Mouse (Mus musculus): ENCODE measurements at regions not wholly inside any gene's neighbourhood (a gene's known extent, or its start where the extent isn't known, plus 50 kb on each side); places are given as distances from the start of the nearest gene placed in this dataset.
"Not testable (repeated sequence)": the region's sequence is repeated elsewhere in the genome, so short reads cannot be mapped to it uniquely, and the experiment has no call there.

GRCm38 (mm10) chr10:111598650-111599049, 92.6 kb downstream of the Phlda1 start:
- WGBS, result 78% methylated on average over 5 of the region's 5 CpGs
- no peak for DNase-seq (ENCODE audit: low spot score)
- Histone ChIP-seq H3K9me3 (ENCODE audit: control insufficient read depth, low read length) (no peaks in the 10 kb centered on the region), H3K27ac (replicated peaks; ENCODE audit: low read depth, low read length) (no peak overlapping the region), H3K4me1 (ENCODE audit: control insufficient read depth, insufficient read depth, low read length) (peaks cover 25% of the 10 kb centered on the region), H3K4me2 (ENCODE audit: low read depth, low read length) (no peak overlapping the region), H3K9ac (ENCODE audit: low read depth, low read length) (no peak overlapping the region), H3K4me3 (ENCODE audit: low read depth, low read length) (no peak overlapping the region), H3K36me3 (ENCODE audit: control insufficient read depth, insufficient read depth, low read length) (no peaks in the 10 kb centered on the region), H3K27me3 (replicated peaks; ENCODE audit: control insufficient read depth, insufficient read depth, low read length) (no peaks in the 10 kb centered on the region)
- ATAC-seq (ENCODE audit: low read depth), result no peak

- no peaks in the 10 kb centered on the region for H3K27me3 ChIP-seq (replicated peaks; ENCODE audit: control insufficient read depth, insufficient read depth, low read length)
- H3K9me3 ChIP-seq (ENCODE audit: control insufficient read depth, low read length), result no peaks in the 10 kb centered on the region
- peaks cover 25% of the 10 kb centered on the region for H3K4me1 ChIP-seq (ENCODE audit: control insufficient read depth, insufficient read depth, low read length)
- 58% methylated on average over 10 of the region's 10 CpGs for WGBS
- no peak overlapping the region for H3K4me3 ChIP-seq (ENCODE audit: low read depth, low read length)
- H3K36me3 ChIP-seq (ENCODE audit: control insufficient read depth, insufficient read depth, low read length), result no peaks in the 10 kb centered on the region
- DNase-seq (ENCODE audit: low spot score) (peak; percentile 72), ATAC-seq (ENCODE audit: low read depth) (peak; percentile 22; the same call in 1 of the 2 replicates)
- H3K9ac ChIP-seq (ENCODE audit: low read depth, low read length), result no peak overlapping the region
- 0 out of 2 replicates have a peak overlapping the region, but pooled peaks have one; percentile 5 for H3K4me2 ChIP-seq (ENCODE audit: low read depth, low read length)
- H3K27ac ChIP-seq (replicated peaks; ENCODE audit: low read depth, low read length), result peak overlapping the region; percentile 75
Measured at GRCm38 (mm10) chr10:111599297-111600250, 93.5 kb downstream of the Phlda1 start.

- H3K4me2 ChIP-seq (ENCODE audit: low read depth, low read length), result peak overlapping the region; percentile 5; the same call in 1 of the 2 replicates
- WGBS, result 25% methylated on average over 2 of the region's 2 CpGs
Measured at GRCm38 (mm10) chr10:111600251-111600620, 94.2 kb downstream of the Phlda1 start.

DNA sequence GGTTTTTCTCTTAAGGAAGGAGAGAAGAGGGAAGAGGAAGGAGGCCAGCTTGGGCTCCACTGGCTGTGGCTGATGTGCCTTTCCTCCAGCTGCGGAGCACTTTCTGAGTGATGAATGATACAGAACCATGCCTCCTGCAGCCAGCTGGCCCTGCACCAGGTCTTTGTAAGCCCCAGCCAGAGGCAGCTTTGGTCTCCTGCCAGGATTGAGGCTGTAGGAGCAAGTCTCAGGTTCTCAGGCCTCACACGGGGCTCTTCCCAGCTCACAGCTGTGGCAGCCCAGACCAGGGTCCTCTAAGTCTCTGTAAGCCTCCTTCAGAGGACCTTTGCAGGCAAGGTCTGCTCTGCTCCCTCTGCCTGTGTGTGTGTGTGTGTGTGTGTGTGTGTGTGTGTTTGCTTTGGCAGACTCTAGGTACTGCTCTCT, 94.6 kb downstream of the Phlda1 start:
- peak; percentile 98 for ATAC-seq (ENCODE audit: low read depth)
- Histone ChIP-seq H3K27ac (replicated peaks; ENCODE audit: low read depth, low read length) (peak overlapping the region; percentile 75), H3K27me3 (replicated peaks; ENCODE audit: control insufficient read depth, insufficient read depth, low read length) (no peaks in the 10 kb centered on the region), H3K4me1 (ENCODE audit: control insufficient read depth, insufficient read depth, low read length) (peaks cover 25% of the 10 kb centered on the region), H3K4me2 (ENCODE audit: low read depth, low read length) (peak overlapping the region; percentile 5; the same call in 1 of the 2 replicates), H3K4me3 (ENCODE audit: low read depth, low read length) (no peak overlapping the region), H3K36me3 (ENCODE audit: control insufficient read depth, insufficient read depth, low read length) (no peaks in the 10 kb centered on the region), H3K9me3 (ENCODE audit: control insufficient read depth, low read length) (no peaks in the 10 kb centered on the region), H3K9ac (ENCODE audit: low read depth, low read length) (no peak overlapping the region)
- DNase-seq (ENCODE audit: low spot score), result peak; percentile 98
- WGBS, result 5% methylated on average over 2 of the region's 2 CpGs

More at GRCm38 (mm10) chr10:111600251-111600620, 94.2 kb downstream of the Phlda1 start:
- peaks cover 25% of the 10 kb centered on the region for H3K4me1 ChIP-seq (ENCODE audit: control insufficient read depth, insufficient read depth, low read length)
- peak; percentile 5; the same call in 1 of the 2 replicates for ATAC-seq (ENCODE audit: low read depth)
- H3K36me3 ChIP-seq (ENCODE audit: control insufficient read depth, insufficient read depth, low read length), result no peaks in the 10 kb centered on the region
- H3K27me3 ChIP-seq (replicated peaks; ENCODE audit: control insufficient read depth, insufficient read depth, low read length), result no peaks in the 10 kb centered on the region
- no peak overlapping the region for H3K4me3 ChIP-seq (ENCODE audit: low read depth, low read length)
- H3K27ac ChIP-seq (replicated peaks; ENCODE audit: low read depth, low read length), result peak overlapping the region; percentile 75
- H3K9ac ChIP-seq (ENCODE audit: low read depth, low read length), result 0 out of 2 replicates have a peak overlapping the region, but pooled peaks have one; percentile 14
- no peaks in the 10 kb centered on the region for H3K9me3 ChIP-seq (ENCODE audit: control insufficient read depth, low read length)
- no peak for DNase-seq (ENCODE audit: low spot score)

DNA sequence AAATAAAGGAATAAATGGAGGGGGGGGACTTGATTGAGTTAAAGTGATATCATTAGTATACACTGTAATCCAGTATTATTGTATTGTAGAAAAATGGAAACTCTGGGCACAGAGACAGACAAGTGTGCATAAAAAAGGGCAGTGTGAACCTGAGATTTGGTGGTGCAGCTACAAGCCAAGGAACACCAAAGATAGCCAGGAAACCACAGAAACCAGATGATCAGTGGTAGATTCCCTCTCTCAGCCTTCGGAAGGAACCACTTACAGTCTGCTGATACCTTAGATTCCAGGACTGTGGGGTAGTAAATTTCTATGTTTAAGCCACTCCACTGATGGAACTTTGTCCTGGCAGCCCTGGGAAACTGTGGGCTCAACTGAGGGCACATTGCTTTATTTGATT, 97.1 kb downstream of the Phlda1 start:
- no peaks in the 10 kb centered on the region for H3K36me3 ChIP-seq (ENCODE audit: control insufficient read depth, insufficient read depth, low read length)
- DNase-seq (ENCODE audit: low spot score) (no peak), ATAC-seq (ENCODE audit: low read depth) (no peak)
- no peak overlapping the region for H3K4me2 ChIP-seq (ENCODE audit: low read depth, low read length)
- peaks cover 25% of the 10 kb centered on the region for H3K4me1 ChIP-seq (ENCODE audit: control insufficient read depth, insufficient read depth, low read length)
- H3K27me3 ChIP-seq (replicated peaks; ENCODE audit: control insufficient read depth, insufficient read depth, low read length), result no peaks in the 10 kb centered on the region
- H3K9me3 ChIP-seq (ENCODE audit: control insufficient read depth, low read length), result no peaks in the 10 kb centered on the region
- H3K4me3 ChIP-seq (ENCODE audit: low read depth, low read length), result no peak overlapping the region
- no peak overlapping the region for H3K9ac ChIP-seq (ENCODE audit: low read depth, low read length)
- WGBS, result 100% methylated on average over 1 of the region's 1 CpGs
- H3K27ac ChIP-seq (replicated peaks; ENCODE audit: low read depth, low read length), result no peak overlapping the region

DNA sequence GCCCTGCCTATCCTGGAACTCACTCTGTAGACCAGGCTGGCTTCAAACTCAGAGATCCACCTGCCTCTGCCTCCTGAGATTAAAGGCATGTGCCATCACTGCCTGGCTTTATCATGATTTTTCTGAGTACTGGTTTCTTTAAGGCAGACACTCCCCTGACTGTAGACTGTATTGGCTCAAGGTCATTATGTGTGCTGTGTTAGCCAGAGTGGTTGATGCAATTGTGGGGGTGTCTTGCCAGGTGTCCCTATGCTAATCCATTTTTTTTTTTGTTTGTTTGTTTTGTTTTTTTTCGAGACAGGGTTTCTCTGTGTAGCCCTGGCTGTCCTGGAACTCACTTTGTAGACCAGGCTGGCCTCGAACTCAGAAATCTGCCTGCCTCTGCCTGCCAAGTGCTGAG, 101.3 kb downstream of the Phlda1 start:
- DNase-seq (ENCODE audit: low spot score), result not testable (repeated sequence)
- whole genome bisulfite sequencing, result 71% methylated on average over 2 of the region's 2 CpGs

DNA sequence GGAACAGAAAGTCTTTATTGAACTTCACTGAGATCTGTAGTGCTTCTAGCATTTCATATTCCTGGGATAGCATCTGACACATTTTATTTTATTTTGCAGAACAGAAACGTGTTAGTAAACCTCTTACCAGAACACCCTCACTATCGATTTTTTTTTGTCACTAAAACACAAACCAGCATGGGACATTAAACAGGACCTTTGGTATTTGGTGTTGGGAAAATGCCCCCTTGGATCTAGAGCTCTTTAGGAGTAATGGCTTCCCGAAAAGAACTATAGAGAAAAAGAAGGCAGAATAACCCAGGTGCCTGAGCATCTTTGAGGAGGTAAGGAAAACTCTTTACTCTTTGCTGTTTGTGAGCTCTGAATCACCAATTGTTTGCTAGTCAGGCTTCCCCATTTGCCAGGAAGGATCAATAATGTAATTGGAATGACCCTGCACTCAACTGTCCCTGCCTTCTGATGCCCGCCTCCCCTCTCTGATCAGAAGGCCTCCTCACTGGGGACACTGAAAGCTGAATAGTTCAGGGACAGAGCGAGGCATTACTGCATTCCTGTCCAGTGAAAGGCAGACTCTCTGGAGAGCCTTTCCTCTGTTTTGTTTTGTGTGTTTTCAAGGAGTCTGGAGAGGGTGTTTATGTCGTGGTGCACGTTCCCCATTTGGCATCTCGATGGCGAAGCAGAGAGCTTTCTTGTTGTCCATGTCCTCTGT, 102.5 kb downstream of the Phlda1 start:
- H3K9ac ChIP-seq (ENCODE audit: low read depth, low read length), result no peak overlapping the region
- no peaks in the 10 kb centered on the region for H3K27me3 ChIP-seq (replicated peaks; ENCODE audit: control insufficient read depth, insufficient read depth, low read length)
- H3K4me1 ChIP-seq (ENCODE audit: control insufficient read depth, insufficient read depth, low read length), result peaks cover 4% of the 10 kb centered on the region; the same call in 1 of the 2 replicates
- no peak for DNase-seq (ENCODE audit: low spot score)
- H3K4me3 ChIP-seq (ENCODE audit: low read depth, low read length), result no peak overlapping the region
- no peak overlapping the region for H3K4me2 ChIP-seq (ENCODE audit: low read depth, low read length)
- H3K9me3 ChIP-seq (ENCODE audit: control insufficient read depth, low read length), result no peaks in the 10 kb centered on the region
- WGBS, result 59% methylated on average over 9 of the region's 9 CpGs
- no peak for ATAC-seq (ENCODE audit: low read depth)
- H3K36me3 ChIP-seq (ENCODE audit: control insufficient read depth, insufficient read depth, low read length), result no peaks in the 10 kb centered on the region
- H3K27ac ChIP-seq (replicated peaks; ENCODE audit: low read depth, low read length), result no peak overlapping the region

More for the DNA sequence above, 101.3 kb downstream of the Phlda1 start:
- not testable (repeated sequence) for ATAC-seq (ENCODE audit: low read depth); H3K9ac ChIP-seq (ENCODE audit: low read depth, low read length); H3K9me3 ChIP-seq (ENCODE audit: control insufficient read depth, low read length); H3K36me3 ChIP-seq (ENCODE audit: control insufficient read depth, insufficient read depth, low read length); H3K4me2 ChIP-seq (ENCODE audit: low read depth, low read length); H3K4me1 ChIP-seq (ENCODE audit: control insufficient read depth, insufficient read depth, low read length); H3K27ac ChIP-seq (replicated peaks; ENCODE audit: low read depth, low read length); H3K27me3 ChIP-seq (replicated peaks; ENCODE audit: control insufficient read depth, insufficient read depth, low read length); H3K4me3 ChIP-seq (ENCODE audit: low read depth, low read length)

DNA sequence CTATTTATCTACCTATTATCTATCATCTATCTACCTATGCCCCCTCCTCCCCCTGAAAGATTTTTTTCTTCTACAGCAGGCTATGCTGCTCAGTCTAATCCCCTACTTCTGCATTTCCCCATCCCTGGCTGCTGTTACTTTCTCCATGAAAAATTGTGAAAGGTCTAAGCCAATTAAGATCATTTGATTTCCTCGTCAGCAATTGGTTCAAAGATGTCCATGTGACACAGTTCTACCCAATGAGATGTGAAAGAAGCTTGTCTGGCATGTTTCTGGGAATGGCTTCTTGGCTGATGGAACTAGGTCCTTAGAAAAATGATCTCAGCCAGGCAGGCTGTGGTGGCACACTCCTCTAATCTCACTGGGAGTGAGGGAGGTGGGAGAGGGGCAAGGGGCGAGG, 103.8 kb downstream of the Phlda1 start:
- no peaks in the 10 kb centered on the region for H3K36me3 ChIP-seq (ENCODE audit: control insufficient read depth, insufficient read depth, low read length)
- no peaks in the 10 kb centered on the region for H3K9me3 ChIP-seq (ENCODE audit: control insufficient read depth, low read length)
- H3K27me3 ChIP-seq (replicated peaks; ENCODE audit: control insufficient read depth, insufficient read depth, low read length), result no peaks in the 10 kb centered on the region
- H3K9ac ChIP-seq (ENCODE audit: low read depth, low read length), result no peak overlapping the region
- ATAC-seq (ENCODE audit: low read depth) (no peak), DNase-seq (ENCODE audit: low spot score) (no peak)
- WGBS, result 90% methylated on average over 2 of the region's 2 CpGs
- H3K4me1 ChIP-seq (ENCODE audit: control insufficient read depth, insufficient read depth, low read length), result peaks cover 4% of the 10 kb centered on the region; the same call in 1 of the 2 replicates
- H3K27ac ChIP-seq (replicated peaks; ENCODE audit: low read depth, low read length), result no peak overlapping the region
- H3K4me2 ChIP-seq (ENCODE audit: low read depth, low read length), result no peak overlapping the region
- H3K4me3 ChIP-seq (ENCODE audit: low read depth, low read length), result no peak overlapping the region

Data from embryonic facial prominence, embryonic 14.5 days (tissue).